Mouse (Mus musculus) midbrain, embryonic 12.5 days (tissue): ENCODE data around the gene Tjp3. TPM values are rescaled to one million over a fixed set of nuclear protein-coding genes. Genes with fewer than 3 reads are reported as not detected.

Experiments used
- ATAC-seq: fragments of 200-750 bp; cut with Nextera tagmentation; 2 replicates; pipeline ENCODE4 v1.8.0; 2017; ENCODE audit warnings: low read depth, moderate TSS enrichment, moderate library complexity; ENCODE audit not compliant: low FRiP score
- H3K27ac ChIP-seq: fragments of 300-500 bp; sonication (generic); replicated peaks from 2 replicates; pipeline ENCODE4 v1.5.1; 2016; ENCODE audit warnings: mild to moderate bottlenecking
- H3K27me3 ChIP-seq: fragments of 300-500 bp; sonication (generic); 2 replicates; pipeline ENCODE4 v1.6.1; 2016; ENCODE audit warnings: mild to moderate bottlenecking
- H3K36me3 ChIP-seq: fragments of 300-500 bp; sonication (generic); 2 replicates; pipeline ENCODE4 v1.6.1; 2016
- H3K4me1 ChIP-seq: fragments of 300-500 bp; sonication (generic); 2 replicates; pipeline ENCODE4 v1.6.1; 2016
- H3K4me2 ChIP-seq: fragments of 300-500 bp; sonication (generic); replicated peaks from 2 replicates; pipeline ENCODE4 v1.6.1; 2016; ENCODE audit warnings: mild to moderate bottlenecking, moderate library complexity
- H3K4me3 ChIP-seq: fragments of 300-500 bp; sonication (generic); 2 replicates; pipeline ENCODE4 v1.5.1; 2016; ENCODE audit warnings: mild to moderate bottlenecking
- H3K9ac ChIP-seq: fragments of 300-500 bp; sonication (generic); replicated peaks from 2 replicates; pipeline ENCODE4 v1.6.1; 2016; ENCODE audit warnings: mild to moderate bottlenecking, moderate library complexity
- H3K9me3 ChIP-seq: fragments of 300-500 bp; sonication (generic); 2 replicates; pipeline ENCODE4 v1.6.1; 2016; ENCODE audit warnings: mild to moderate bottlenecking
- WGBS: fragments of 180-500 bp; shearing (Covaris S2); methylation state at CpG from one replicate; pipeline ENCODE4 v1.1.7; 2016; 5-methylcytosine and 5-hydroxymethylcytosine counted together
- polyA plus RNA-seq: library from polyadenylated mRNA; unstranded; fragments of >200 nt; fragmentation: Nextera tagmentation; extraction: Ambion mirVana; gene quantifications from 2 replicates; pipeline ENCODE4 v1.2.1, GENCODE M21; 2016

The Tjp3 gene
- polyA plus RNA-seq, 1 experiment from 2014 or later = 7.5 TPM

DNA sequence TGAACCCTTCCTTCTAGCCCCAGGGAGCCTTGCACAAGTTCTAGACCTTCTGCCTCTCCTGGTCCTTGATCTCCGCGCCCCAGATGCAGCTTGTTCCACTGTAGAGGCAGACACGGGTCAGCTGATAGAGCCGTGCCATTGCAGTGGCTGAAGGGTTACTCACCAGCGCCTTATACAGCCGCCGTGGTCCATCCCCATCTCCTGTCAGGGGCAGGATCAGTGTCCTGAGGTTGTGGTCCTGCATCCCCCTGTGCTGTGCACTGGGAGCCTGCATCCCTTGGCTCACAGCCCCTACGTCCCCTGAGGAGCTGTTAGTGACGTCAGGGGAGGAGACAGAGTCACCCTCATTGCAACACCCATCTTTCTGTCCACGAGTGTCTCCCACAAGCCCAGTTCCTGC is 11.9 kb upstream of the Tjp3 start:
- no peak for ATAC-seq
- no peaks in the 10 kb centered on the region for H3K27me3 ChIP-seq
- WGBS = 80% methylated on average over 10 of the region's 10 CpGs
- H3K27ac ChIP-seq = 0 out of 2 replicates have a peak overlapping the region, but pooled peaks have one; percentile 3
- peaks cover 27% of the 10 kb centered on the region for H3K36me3 ChIP-seq
- H3K4me2 ChIP-seq = no peak overlapping the region
- H3K9ac ChIP-seq = no peak overlapping the region
- peaks cover 23% of the 10 kb centered on the region; the same call in 1 of the 2 replicates for H3K4me1 ChIP-seq
- no peaks in the 10 kb centered on the region for H3K9me3 ChIP-seq
- H3K4me3 ChIP-seq = no peak overlapping the region

DNA sequence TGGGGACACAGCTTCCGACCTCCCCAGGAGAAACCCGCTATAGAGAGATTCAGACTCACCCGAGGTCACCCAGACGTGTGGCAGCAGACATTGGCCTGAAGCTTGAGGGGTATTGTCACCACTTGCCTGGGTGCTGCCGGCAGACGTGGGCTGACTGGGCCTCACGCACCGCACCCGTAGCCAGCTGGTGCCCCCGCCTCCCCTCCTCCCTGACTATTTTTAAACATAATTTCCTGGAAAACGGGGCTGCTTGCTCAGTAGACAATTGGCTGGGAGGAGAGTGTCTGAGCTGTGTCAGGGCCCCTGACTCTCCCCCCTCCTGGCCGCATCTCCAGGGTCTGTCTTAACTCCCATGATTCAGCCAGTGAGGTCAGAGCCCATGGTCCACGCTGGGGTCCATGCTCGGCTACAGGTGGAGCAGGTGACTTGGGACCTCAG is 11.4 kb upstream of the Tjp3 start:
- Histone ChIP-seq H3K27ac (no peak overlapping the region; the same call in 1 of the 2 replicates), H3K9ac (no peak overlapping the region)

DNA sequence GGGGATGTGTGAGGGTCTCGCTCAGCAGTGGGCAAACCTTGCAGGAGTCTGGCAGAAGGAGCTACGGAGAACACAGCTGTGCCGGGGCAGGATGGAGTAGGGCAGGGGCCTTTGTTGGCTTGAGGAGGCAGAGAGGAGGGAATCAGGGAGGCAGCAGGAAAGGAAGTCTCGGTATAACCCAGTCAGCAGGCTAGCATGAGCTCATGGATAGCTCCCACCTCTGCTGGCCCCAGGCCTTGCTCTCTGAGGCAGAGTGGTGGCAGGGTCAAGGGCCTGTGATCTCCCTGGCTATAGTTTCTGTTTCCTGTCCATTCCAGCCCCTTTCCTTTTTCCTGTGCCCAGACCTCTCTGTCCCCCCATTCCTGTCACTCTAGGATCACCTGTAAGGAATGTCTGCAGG is 10.9 kb upstream of the Tjp3 start:
- Histone ChIP-seq H3K36me3 (peaks cover 17% of the 10 kb centered on the region), H3K4me3 (no peak overlapping the region), H3K27me3 (no peaks in the 10 kb centered on the region), H3K4me1 (peaks cover 23% of the 10 kb centered on the region; the same call in 1 of the 2 replicates), H3K4me2 (no peak overlapping the region), H3K27ac (no peak overlapping the region; the same call in 1 of the 2 replicates), H3K9me3 (no peaks in the 10 kb centered on the region), H3K9ac (no peak overlapping the region)
- WGBS = 74% methylated on average over 4 of the region's 4 CpGs
- no peak for ATAC-seq

More for the DNA sequence above, 11.4 kb upstream of the Tjp3 start:
- WGBS = 70% methylated on average over 14 of the region's 14 CpGs
- H3K27me3 ChIP-seq = no peaks in the 10 kb centered on the region
- no peaks in the 10 kb centered on the region for H3K9me3 ChIP-seq
- no peak overlapping the region for H3K4me2 ChIP-seq
- no peak overlapping the region for H3K4me3 ChIP-seq
- peaks cover 22% of the 10 kb centered on the region for H3K36me3 ChIP-seq
- no peak for ATAC-seq
- H3K4me1 ChIP-seq = peaks cover 23% of the 10 kb centered on the region; the same call in 1 of the 2 replicates

DNA sequence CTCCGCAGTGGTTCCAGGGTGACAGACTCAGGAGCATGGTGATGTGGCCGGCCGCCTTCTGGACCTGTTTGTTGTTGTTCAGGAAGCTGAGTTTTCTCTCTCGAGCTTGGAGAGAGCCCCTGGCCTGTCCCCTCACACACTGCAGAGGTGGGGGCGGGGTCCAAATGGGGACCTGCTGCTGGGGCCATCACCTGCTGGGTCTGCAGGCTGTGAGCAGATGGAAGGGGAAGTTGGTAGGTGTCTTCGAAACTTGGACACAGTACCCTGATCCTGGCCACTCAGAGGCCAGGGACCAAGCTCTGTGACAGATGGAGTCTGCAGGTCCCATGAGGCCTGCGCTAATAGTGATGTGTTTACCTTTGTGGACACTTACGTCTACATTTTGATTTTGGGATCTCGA is 9.9 kb upstream of the Tjp3 start:
- Histone ChIP-seq H3K36me3 (peaks cover 8% of the 10 kb centered on the region), H3K4me2 (no peak overlapping the region), H3K4me3 (no peak overlapping the region), H3K4me1 (peaks cover 26% of the 10 kb centered on the region; the same call in 1 of the 2 replicates), H3K27me3 (no peaks in the 10 kb centered on the region), H3K9me3 (no peaks in the 10 kb centered on the region), H3K9ac (no peak overlapping the region), H3K27ac (no peak overlapping the region)
- ATAC-seq = no peak
- 85% methylated on average over 9 of the region's 9 CpGs for WGBS

DNA sequence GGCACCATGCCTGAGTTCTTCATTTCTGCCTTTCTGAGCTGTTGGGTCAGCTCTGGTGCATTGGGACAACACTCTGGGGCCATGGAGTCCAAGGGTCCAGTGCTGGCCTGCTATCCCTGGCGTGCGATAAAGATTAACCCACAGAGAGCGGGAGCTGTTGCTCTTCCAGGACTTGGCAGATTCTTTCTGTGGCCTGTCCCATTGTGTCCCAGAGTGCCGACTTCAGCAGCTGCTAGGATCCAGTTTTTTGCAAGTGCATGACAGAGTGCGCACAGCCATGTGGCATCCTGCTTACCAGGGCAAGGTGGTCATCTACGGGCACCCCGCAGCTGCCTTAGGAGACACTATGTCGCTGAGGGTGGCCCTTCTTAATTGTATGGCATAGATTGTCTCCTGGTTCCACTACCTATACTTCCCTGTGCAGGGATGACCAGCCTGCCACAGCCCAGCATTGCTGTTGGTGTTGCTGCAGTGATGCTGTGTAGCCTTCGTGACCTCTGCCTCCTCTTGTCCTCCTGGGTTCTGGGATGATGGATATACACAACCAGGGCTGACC is 9.0 kb upstream of the Tjp3 start:
- Histone ChIP-seq H3K27ac (no peak overlapping the region), H3K27me3 (no peaks in the 10 kb centered on the region), H3K4me3 (no peak overlapping the region), H3K9ac (no peak overlapping the region), H3K4me2 (no peak overlapping the region), H3K4me1 (peaks cover 29% of the 10 kb centered on the region; the same call in 1 of the 2 replicates), H3K36me3 (no peaks in the 10 kb centered on the region), H3K9me3 (no peaks in the 10 kb centered on the region)
- no peak for ATAC-seq
- 86% methylated on average over 9 of the region's 9 CpGs for WGBS

DNA sequence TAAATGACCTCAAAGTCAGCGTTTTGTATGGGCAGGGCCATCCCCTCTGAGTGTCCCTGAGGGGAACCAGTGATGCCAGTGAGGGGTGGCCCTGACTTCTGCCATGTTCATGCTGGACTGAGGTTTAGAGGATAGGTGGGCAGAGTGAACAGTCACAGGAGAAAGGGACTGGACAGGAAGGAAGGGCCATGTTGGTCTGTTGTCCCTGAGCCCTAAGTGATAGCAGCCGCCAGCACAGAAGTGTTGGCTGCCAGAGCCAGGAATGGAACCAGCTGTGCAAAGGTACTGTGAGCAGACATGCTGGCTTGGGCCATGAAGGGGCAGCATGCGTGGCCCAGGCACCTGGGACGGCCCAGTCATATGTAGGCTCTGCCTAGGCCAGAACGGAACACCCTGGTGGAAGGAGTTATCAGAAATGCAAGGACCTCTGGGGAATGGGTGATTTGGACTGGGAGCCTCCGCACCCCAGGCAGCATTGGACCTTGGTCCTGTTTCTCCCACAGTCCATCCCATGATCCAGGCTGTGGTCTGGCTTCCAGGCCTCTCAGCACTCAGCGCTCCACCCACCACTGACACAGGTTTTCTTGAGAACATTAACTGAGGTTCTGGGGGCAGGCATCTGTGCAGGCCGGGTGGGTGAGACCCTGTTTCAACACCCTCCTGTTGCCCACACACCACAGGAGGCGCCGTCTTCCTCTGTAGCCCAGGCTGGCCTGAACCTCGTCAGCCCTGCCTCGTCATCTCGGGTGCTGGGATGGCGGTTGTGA is 8.4 kb upstream of the Tjp3 start:
- no peak for ATAC-seq
- no peak overlapping the region for H3K27ac ChIP-seq
- no peak overlapping the region for H3K4me3 ChIP-seq
- H3K27me3 ChIP-seq = no peaks in the 10 kb centered on the region
- no peaks in the 10 kb centered on the region for H3K36me3 ChIP-seq
- no peaks in the 10 kb centered on the region for H3K9me3 ChIP-seq
- WGBS = 93% methylated on average over 14 of the region's 14 CpGs
- no peak overlapping the region for H3K4me2 ChIP-seq
- no peak overlapping the region for H3K9ac ChIP-seq
- peaks cover 36% of the 10 kb centered on the region for H3K4me1 ChIP-seq

DNA sequence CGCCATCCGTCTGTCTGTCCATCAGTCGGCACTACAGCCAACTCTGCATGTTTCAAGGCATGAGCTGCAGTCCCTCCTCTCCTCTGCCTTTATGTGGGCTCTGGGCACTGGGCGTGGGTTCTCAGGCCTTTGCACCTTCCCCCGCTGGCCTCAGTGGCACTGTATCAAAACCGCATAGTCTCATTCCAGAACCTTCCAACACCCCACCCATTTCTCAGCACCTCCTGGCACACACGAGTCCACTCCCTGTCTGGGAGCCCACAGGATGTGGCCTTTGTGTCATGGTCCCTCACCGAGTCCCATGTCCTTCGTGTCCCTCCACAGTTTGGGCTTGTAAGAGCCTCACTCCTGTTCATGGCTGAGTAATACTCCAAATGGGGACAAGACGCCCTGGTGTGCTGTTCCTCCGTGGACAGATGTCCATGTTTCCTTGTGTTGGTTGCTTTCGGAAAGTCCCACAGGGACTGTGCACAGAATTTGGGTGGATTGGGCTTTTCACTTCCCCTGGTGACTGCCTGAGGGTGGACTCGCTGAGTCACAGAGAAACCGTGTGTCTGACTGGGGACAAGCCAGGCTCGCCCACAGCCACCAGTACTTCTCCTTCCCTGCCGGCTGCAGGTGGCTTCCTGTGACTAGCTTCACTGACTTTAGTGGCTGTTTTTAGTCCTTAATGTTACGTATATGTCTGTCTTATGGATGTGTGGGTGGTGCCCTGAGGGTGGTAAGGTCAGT is 7.2 kb upstream of the Tjp3 start:
- no peak overlapping the region for H3K4me3 ChIP-seq
- H3K27ac ChIP-seq = no peak overlapping the region
- 94% methylated on average over 17 of the region's 17 CpGs for WGBS
- no peaks in the 10 kb centered on the region for H3K36me3 ChIP-seq
- peaks cover 44% of the 10 kb centered on the region for H3K4me1 ChIP-seq
- H3K4me2 ChIP-seq = no peak overlapping the region
- no peaks in the 10 kb centered on the region for H3K9me3 ChIP-seq
- H3K27me3 ChIP-seq = no peaks in the 10 kb centered on the region
- ATAC-seq = no peak
- no peak overlapping the region for H3K9ac ChIP-seq

DNA sequence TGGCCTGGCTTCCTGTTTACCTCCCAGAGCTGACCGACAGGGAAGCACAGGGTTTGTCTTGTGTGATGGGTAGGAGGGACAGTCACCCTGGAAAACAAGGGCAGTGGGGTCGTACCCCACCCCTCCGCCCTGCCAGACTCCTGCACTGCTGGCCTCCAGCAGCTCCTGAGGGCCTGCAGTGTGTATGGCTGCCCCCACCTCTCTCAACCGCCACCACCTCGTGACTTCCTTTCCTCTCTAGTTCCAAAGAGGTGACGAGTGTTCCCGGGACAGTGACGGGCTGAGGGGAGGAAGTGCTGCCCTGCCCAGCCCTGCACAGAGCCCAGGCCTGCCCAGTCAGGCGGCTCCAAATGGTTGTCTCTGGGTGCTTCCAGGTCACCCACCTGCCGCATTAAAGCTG is 6.5 kb upstream of the Tjp3 start:
- Histone ChIP-seq H3K27ac (no peak overlapping the region), H3K36me3 (no peaks in the 10 kb centered on the region), H3K9ac (no peak overlapping the region), H3K9me3 (no peaks in the 10 kb centered on the region), H3K4me1 (peaks cover 40% of the 10 kb centered on the region), H3K4me3 (no peak overlapping the region), H3K4me2 (no peak overlapping the region), H3K27me3 (no peaks in the 10 kb centered on the region)
- 80% methylated on average over 10 of the region's 10 CpGs for WGBS
- no peak for ATAC-seq

DNA sequence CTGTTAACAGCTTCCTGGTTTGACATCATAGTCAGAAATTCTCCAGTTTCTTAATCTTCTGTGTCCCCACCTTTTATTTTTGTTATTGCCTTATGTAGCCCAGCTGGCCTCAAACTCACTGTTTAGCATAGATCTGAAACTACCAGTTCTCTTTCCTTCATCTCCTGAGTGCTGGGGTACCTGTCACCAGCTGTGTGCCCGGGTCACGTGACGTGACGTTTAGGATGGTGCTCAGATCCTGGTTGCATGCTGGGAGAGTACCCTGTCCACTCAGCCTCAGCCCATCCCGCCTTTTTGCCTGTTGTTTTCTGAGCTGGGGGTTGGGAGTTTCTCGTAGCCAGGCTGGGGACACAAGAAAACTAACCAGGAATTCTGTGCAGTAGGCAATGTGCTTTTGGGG is 5.9 kb upstream of the Tjp3 start:
- H3K4me1 ChIP-seq = peaks cover 35% of the 10 kb centered on the region
- H3K27ac ChIP-seq = no peak overlapping the region
- H3K4me3 ChIP-seq = no peak overlapping the region
- no peak overlapping the region for H3K4me2 ChIP-seq
- no peak overlapping the region for H3K9ac ChIP-seq
- H3K27me3 ChIP-seq = no peaks in the 10 kb centered on the region
- no peaks in the 10 kb centered on the region for H3K36me3 ChIP-seq
- WGBS = 86% methylated on average over 6 of the region's 6 CpGs
- ATAC-seq = no peak
- no peaks in the 10 kb centered on the region for H3K9me3 ChIP-seq

DNA sequence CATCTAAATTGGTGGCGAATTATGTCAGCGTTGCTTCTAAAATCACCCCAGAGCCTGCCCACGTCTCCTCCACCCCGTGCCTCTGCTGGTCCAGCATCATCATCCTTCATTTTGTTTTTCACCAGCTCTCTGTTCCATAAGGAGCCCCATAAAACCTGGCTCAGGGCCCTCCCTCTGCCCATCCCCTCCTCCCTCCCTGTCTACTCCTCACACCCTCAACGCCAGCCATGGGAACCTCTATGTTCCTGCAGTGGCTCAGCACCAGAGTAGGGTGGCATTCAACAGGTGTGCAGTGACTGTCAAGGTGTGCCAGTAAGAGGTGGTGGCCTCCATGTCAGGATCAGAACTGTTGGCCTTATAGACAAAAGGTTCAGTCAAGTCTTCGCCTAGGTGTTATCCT is 3.8 kb upstream of the Tjp3 start:
- Histone ChIP-seq H3K4me1 (peaks cover 35% of the 10 kb centered on the region), H3K27ac (0 out of 2 replicates have a peak overlapping the region, but pooled peaks have one; percentile 12), H3K4me3 (no peak overlapping the region; the same call in 1 of the 2 replicates), H3K9ac (no peak overlapping the region), H3K27me3 (peaks cover 16% of the 10 kb centered on the region), H3K36me3 (no peaks in the 10 kb centered on the region), H3K4me2 (no peak overlapping the region), H3K9me3 (no peaks in the 10 kb centered on the region)
- ATAC-seq = no peak
- WGBS = 95% methylated on average over 6 of the region's 6 CpGs

DNA sequence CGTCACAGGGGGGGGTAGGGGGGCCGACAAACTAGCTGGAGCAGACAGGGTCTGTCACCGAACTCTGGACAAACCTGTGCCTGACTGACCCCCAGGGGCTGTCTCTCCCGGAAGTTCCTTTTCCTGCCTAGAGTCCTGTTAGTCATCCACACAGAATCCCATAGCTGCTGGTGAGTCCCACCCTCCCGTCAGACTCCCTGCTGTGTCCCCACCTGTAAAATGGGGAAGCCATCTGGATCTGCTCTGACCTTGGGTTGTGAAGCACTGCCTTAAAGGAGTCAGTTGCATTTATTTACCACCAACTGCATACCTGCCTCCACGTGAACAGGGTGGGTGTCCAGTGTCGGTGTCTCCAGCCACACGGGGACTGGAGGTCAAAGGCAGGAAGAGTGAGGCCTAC is 3.1 kb upstream of the Tjp3 start:
- peaks cover 35% of the 10 kb centered on the region for H3K4me1 ChIP-seq

More for the DNA sequence above, 3.1 kb upstream of the Tjp3 start:
- ATAC-seq = no peak
- 75% methylated on average over 8 of the region's 8 CpGs for WGBS
- H3K9ac ChIP-seq = peak overlapping the region; percentile 89
- H3K27ac ChIP-seq = no peak overlapping the region
- no peaks in the 10 kb centered on the region for H3K36me3 ChIP-seq
- H3K27me3 ChIP-seq = peaks cover 24% of the 10 kb centered on the region
- peak overlapping the region; percentile 93 for H3K4me2 ChIP-seq
- no peaks in the 10 kb centered on the region for H3K9me3 ChIP-seq
- H3K4me3 ChIP-seq = peak overlapping the region; percentile 88
